Mouse (Mus musculus): ENCODE data around the gene Odf3l2.

DNA sequence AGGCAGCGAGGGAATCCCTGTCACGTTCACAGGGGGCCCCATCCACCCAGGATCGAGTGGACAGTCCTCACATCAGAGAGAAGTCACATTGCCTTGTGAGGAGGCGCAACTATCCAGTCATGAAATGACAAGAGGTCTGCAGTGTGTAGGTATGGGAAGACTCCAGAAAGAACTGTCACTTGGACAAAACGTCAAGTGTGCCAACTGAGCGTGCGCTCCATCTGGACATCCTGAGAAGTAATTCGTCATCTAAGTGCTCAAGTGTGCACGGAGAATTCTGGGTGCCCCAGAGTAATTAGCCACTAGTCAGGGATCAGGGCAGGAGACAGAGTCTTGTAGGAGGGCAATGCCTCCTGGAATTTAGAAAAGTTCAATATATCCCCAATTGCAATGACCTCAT is 20.1 kb downstream of the Odf3l2 start:
- TF ChIP-seq POLR2A (IDR thresholded peaks at IDR 0.05; ENCODE audit: insufficient read depth, low read length) (no peak), CTCF (IDR thresholded peaks at IDR 0.05; ENCODE audit: low read depth, low read length) (no peak)

All from ES-Bruce4 (cell line).